In genomic region chr11:39733434-39734076, GRCm38 (mm10) we compare ENCODE assay signal across 30 mouse cellular contexts.
DNase-seq lines count a peak whose midpoint lies in the region; ATAC-seq and TF ChIP-seq lines count a peak whose summit lies in the region.
"Had no signal": no experiment of that assay in that cellular context is flagged by ENCODE, and none has a peak within 500 bp of the region (broad histone marks: within the 10 kb centered on the region; RNA-seq: fewer than 3 reads in every experiment).

No protein-coding gene starts in this region.

- H3K9ac ChIP-seq in hindbrain, postnatal 0 days (replicated peaks; ENCODE audit: low read length): no peak overlapping the region
- no peak overlapping the region for H3K9ac ChIP-seq in hindbrain, embryonic 14.5 days
- no peak overlapping the region for H3K9ac ChIP-seq in forebrain, embryonic 16.5 days (replicated peaks; ENCODE audit: low read depth, low read length)
- no peak overlapping the region for H3K9ac ChIP-seq in intestine, embryonic 16.5 days (ENCODE audit: low read depth, low read length)
- H3K9ac ChIP-seq: embryonic facial prominence, embryonic 12.5 days; hindbrain, embryonic 15.5 days; kidney, embryonic 15.5 days; liver, embryonic 15.5 days; lung, embryonic 15.5 days; midbrain, embryonic 13.5 days; neural tube, embryonic 13.5 days had no signal

- H3K4me3 ChIP-seq in hindbrain, postnatal 0 days (ENCODE audit: low read length): no peak overlapping the region
- no peak overlapping the region for H3K4me3 ChIP-seq in hindbrain, embryonic 14.5 days (replicated peaks; ENCODE audit: low read length)
- no peak overlapping the region for H3K4me3 ChIP-seq in forebrain, embryonic 16.5 days (replicated peaks; ENCODE audit: low read length)
- no peak overlapping the region for H3K4me3 ChIP-seq in intestine, embryonic 16.5 days (ENCODE audit: low read length)
- H3K4me3 ChIP-seq: embryonic facial prominence, embryonic 12.5 days; gastrocnemius, adult 2 months; heart, embryonic 10.5 days; hindbrain, embryonic 15.5 days; kidney, embryonic 15.5 days; limb, embryonic 10.5 days; liver, embryonic 15.5 days; lung, embryonic 15.5 days; megakaryocyte, embryonic 14.5 days; midbrain, embryonic 13.5 days; myocyte; neural tube, embryonic 13.5 days had no signal

- no peak for TF ChIP-seq CTCF in hindbrain, postnatal 0 days (IDR thresholded peaks at IDR 0.05; ENCODE audit: low read depth)

- no peak overlapping the region for H3K4me2 ChIP-seq in hindbrain, postnatal 0 days (ENCODE audit: low read depth, low read length)
- no peak overlapping the region for H3K4me2 ChIP-seq in hindbrain, embryonic 14.5 days (replicated peaks)
- peak overlapping the region; percentile 34 for H3K4me2 ChIP-seq in forebrain, embryonic 16.5 days (ENCODE audit: low read length)
- H3K4me2 ChIP-seq in intestine, embryonic 16.5 days (ENCODE audit: low read depth, low read length): no peak overlapping the region
- H3K4me2 ChIP-seq: embryonic facial prominence, embryonic 12.5 days; hindbrain, embryonic 15.5 days; kidney, embryonic 15.5 days; liver, embryonic 15.5 days; lung, embryonic 15.5 days; midbrain, embryonic 13.5 days; neural tube, embryonic 13.5 days had no signal

- ATAC-seq in hindbrain, postnatal 0 days: no peak
- ATAC-seq in hindbrain, embryonic 14.5 days (ENCODE audit: low FRiP score): no peak
- ATAC-seq in forebrain, embryonic 16.5 days: peak; percentile 95
- ATAC-seq in intestine, embryonic 16.5 days: no peak
- ATAC-seq: intestine, postnatal 0 days; midbrain, embryonic 13.5 days had no signal

- DNase-seq in hindbrain, postnatal 0 days (ENCODE audit: low spot score): peak; percentile 9
- no peak for DNase-seq in hindbrain, embryonic 14.5 days (ENCODE audit: low spot score)
- DNase-seq in brain, adult 2 months (ENCODE audit: low read depth, low spot score): peak; percentile 47
- DNase-seq in layer of hippocampus, adult 9-11 months: peak; percentile 21
- DNase-seq in urinary bladder, postnatal 14 days (ENCODE audit: low spot score): no peak
- DNase-seq: adrenal gland, postnatal 36 days; cerebellum, adult 18-20 months; cerebellum, postnatal 14 days; gastrocnemius, adult 2 months; heart, postnatal 4 days; kidney, postnatal 4 days; liver; lung, postnatal 36 days; retina, postnatal 1 day; thymus, adult 2 months; thymus, postnatal 4 days had no signal

- no peaks in the 10 kb centered on the region for H3K4me1 ChIP-seq in hindbrain, postnatal 0 days (ENCODE audit: insufficient read depth, low read length)
- no peaks in the 10 kb centered on the region for H3K4me1 ChIP-seq in hindbrain, embryonic 14.5 days (replicated peaks; ENCODE audit: control insufficient read depth, insufficient read depth, low read length)
- H3K4me1 ChIP-seq in forebrain, embryonic 16.5 days (replicated peaks; ENCODE audit: control insufficient read depth, insufficient read depth, low read length): peaks cover 5% of the 10 kb centered on the region
- H3K4me1 ChIP-seq in intestine, embryonic 16.5 days (ENCODE audit: control insufficient read depth, insufficient read depth, low read length): no peaks in the 10 kb centered on the region
- H3K4me1 ChIP-seq: embryonic facial prominence, embryonic 12.5 days; heart, embryonic 10.5 days; hindbrain, embryonic 15.5 days; kidney, embryonic 15.5 days; limb, embryonic 10.5 days; liver, embryonic 15.5 days; lung, embryonic 15.5 days; megakaryocyte, embryonic 14.5 days; midbrain, embryonic 13.5 days; neural tube, embryonic 13.5 days had no signal

- 82% methylated on average over 15 of the region's 15 CpGs for WGBS in hindbrain, postnatal 0 days
- 84% methylated on average over 15 of the region's 15 CpGs for WGBS in hindbrain, embryonic 14.5 days
- 56% methylated on average over 15 of the region's 15 CpGs for WGBS in forebrain, embryonic 16.5 days
- 87% methylated on average over 15 of the region's 15 CpGs for WGBS in intestine, embryonic 16.5 days

- no peaks in the 10 kb centered on the region for H3K36me3 ChIP-seq in hindbrain, postnatal 0 days (ENCODE audit: insufficient read depth, low read length)
- H3K36me3 ChIP-seq in hindbrain, embryonic 14.5 days (replicated peaks; ENCODE audit: control insufficient read depth, insufficient read depth): no peaks in the 10 kb centered on the region
- no peaks in the 10 kb centered on the region for H3K36me3 ChIP-seq in forebrain, embryonic 16.5 days (ENCODE audit: control insufficient read depth, insufficient read depth)
- no peaks in the 10 kb centered on the region for H3K36me3 ChIP-seq in intestine, embryonic 16.5 days (ENCODE audit: control insufficient read depth, insufficient read depth, low read length)
- H3K36me3 ChIP-seq: embryonic facial prominence, embryonic 12.5 days; heart, embryonic 10.5 days; hindbrain, embryonic 15.5 days; kidney, embryonic 15.5 days; limb, embryonic 10.5 days; liver, embryonic 15.5 days; lung, embryonic 15.5 days; midbrain, embryonic 13.5 days; neural tube, embryonic 13.5 days had no signal

- H3K27me3 ChIP-seq in hindbrain, postnatal 0 days (ENCODE audit: insufficient read depth, low read length): no peaks in the 10 kb centered on the region
- no peaks in the 10 kb centered on the region for H3K27me3 ChIP-seq in hindbrain, embryonic 14.5 days (ENCODE audit: control insufficient read depth, insufficient read depth, low read length)
- no peaks in the 10 kb centered on the region; the same call in 1 of the 2 replicates for H3K27me3 ChIP-seq in forebrain, embryonic 16.5 days (replicated peaks; ENCODE audit: control insufficient read depth, insufficient read depth, low read length)
- no peaks in the 10 kb centered on the region for H3K27me3 ChIP-seq in intestine, embryonic 16.5 days (replicated peaks; ENCODE audit: control insufficient read depth, insufficient read depth, low read length)
- H3K27me3 ChIP-seq: embryonic facial prominence, embryonic 12.5 days; hindbrain, embryonic 15.5 days; kidney, embryonic 15.5 days; liver, embryonic 15.5 days; lung, embryonic 15.5 days; megakaryocyte, embryonic 14.5 days; midbrain, embryonic 13.5 days; neural tube, embryonic 13.5 days had no signal

- H3K27ac ChIP-seq in hindbrain, postnatal 0 days: no peak overlapping the region
- no peak overlapping the region for H3K27ac ChIP-seq in hindbrain, embryonic 14.5 days
- H3K27ac ChIP-seq in forebrain, embryonic 16.5 days (ENCODE audit: low read length): no peak overlapping the region; the same call in 1 of the 2 replicates
- H3K27ac ChIP-seq in intestine, embryonic 16.5 days (ENCODE audit: low read length): no peak overlapping the region
- H3K27ac ChIP-seq: embryonic facial prominence, embryonic 12.5 days; gastrocnemius, adult 2 months; heart, embryonic 10.5 days; hindbrain, embryonic 15.5 days; kidney, embryonic 15.5 days; limb, embryonic 10.5 days; liver, embryonic 15.5 days; lung, embryonic 15.5 days; midbrain, embryonic 13.5 days; neural tube, embryonic 13.5 days had no signal

- H3K9me3 ChIP-seq in hindbrain, postnatal 0 days (ENCODE audit: low read length): no peaks in the 10 kb centered on the region
- H3K9me3 ChIP-seq in hindbrain, embryonic 14.5 days (ENCODE audit: control insufficient read depth, low read length): no peaks in the 10 kb centered on the region
- no peaks in the 10 kb centered on the region for H3K9me3 ChIP-seq in forebrain, embryonic 16.5 days (ENCODE audit: control insufficient read depth, low read length)
- no peaks in the 10 kb centered on the region for H3K9me3 ChIP-seq in intestine, embryonic 16.5 days (ENCODE audit: control insufficient read depth, low read length)
- H3K9me3 ChIP-seq: embryonic facial prominence, embryonic 12.5 days; heart, embryonic 10.5 days; hindbrain, embryonic 15.5 days; kidney, embryonic 15.5 days; limb, embryonic 10.5 days; liver, embryonic 15.5 days; lung, embryonic 15.5 days; midbrain, embryonic 13.5 days; neural tube, embryonic 13.5 days had no signal

Comparison
In these comparisons a context has a peak if more than half of its experiments do, and no peak if none do; other contexts are left out.
1. DNase-seq: peak in hindbrain, postnatal 0 days (single experiment), brain, adult 2 months (single experiment) and layer of hippocampus, adult 9-11 months (single experiment); none in hindbrain, embryonic 14.5 days (single experiment) and urinary bladder, postnatal 14 days (single experiment).